Mouse (Mus musculus): ENCODE measurements around the gene Met.

DNA sequence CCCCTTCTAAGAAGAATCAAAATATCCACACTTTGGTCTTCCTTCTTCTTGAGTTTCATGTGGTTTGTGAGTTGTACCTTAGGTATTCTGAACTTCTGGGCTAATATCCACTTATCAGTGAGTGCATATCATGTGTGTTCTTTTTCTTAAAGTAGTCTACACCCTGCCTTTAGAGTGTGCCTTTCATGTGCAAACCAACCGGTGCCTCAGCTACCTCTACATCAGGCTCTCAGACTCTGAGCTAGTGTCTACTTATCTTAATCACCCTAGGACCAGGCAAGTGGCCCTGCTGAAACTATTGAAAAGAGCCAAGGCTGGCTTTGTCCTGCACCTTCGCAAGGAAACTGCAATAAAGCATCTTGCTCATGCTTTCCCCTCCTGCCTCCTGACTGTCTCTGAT lies 97.7 kb downstream of the Met start:
- TF ChIP-seq CTCF (IDR thresholded peaks at IDR 0.05; ENCODE audit: control insufficient read depth, insufficient read depth, insufficient replicate concordance, low read depth, low read length) (no peak), POLR2A (IDR thresholded peaks at IDR 0.05; ENCODE audit: control insufficient read depth, low read depth, low read length) (no peak)

All from testis, adult 2 months (tissue).